Mouse (Mus musculus): ENCODE measurements around the gene Gfm1.
A peak's percentile ranks its signal among the peaks of the same experiment; 100 is the strongest.

The Gfm1 gene

DNA sequence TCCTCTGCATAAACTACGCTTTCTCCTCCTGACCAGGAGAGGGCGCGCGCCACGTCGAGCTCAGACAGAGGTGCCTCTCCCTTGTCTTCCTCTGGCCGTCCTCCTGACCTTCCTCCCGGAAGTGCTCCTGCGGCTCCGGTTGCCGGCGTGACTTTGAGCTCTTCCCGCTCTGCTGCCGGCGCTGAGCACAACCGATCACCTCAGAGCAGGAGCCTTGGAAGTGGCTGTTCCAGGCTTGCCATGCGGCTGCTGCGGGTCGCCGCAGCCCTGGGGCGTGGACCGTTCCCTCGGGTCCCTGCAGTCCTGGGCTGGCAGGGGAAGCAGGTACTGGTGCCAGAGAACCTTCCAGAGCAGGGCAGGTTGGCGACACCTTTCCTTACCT lies at the start of gene Gfm1:
Gene Gfm1, plus strand, starts transcription at position 98 of the 382 bp plus-strand sequence.
- ATAC-seq (ENCODE audit: low TSS enrichment): peak; percentile 100

DNA sequence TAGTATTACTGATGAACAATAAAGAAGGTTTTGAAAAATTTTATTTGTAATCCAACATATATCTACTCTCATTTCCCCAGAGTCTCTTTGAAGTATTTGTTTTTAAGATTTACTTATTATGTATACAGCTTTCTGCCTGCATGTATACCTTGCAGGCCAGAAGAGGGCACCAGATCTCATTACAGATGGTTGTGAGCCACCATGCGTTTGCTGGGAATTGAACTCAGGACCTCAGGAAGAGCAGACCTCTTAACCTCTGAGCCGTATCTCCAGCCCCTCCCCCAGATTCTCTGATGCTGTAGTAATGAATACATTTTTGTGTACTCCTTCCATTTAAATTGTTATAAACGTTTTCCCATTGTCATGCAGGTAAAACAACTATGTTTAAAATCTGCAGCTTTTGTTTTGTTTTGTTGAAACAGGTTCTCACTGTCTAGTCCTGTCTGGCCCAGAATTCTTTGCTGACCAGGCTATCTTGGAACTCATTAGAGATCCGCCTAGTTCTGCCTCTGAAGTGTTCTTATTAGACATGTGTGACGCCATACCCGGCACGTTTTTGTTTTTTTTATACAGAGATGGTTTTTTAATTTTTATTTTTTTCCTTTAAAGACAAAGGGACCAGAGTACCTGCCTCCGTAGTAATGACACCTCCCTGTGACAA lies 428 bp upstream of the Gfm1 start:
- peak; percentile 29; the same call in 1 of the 2 replicates for ATAC-seq (ENCODE audit: low TSS enrichment)

DNA sequence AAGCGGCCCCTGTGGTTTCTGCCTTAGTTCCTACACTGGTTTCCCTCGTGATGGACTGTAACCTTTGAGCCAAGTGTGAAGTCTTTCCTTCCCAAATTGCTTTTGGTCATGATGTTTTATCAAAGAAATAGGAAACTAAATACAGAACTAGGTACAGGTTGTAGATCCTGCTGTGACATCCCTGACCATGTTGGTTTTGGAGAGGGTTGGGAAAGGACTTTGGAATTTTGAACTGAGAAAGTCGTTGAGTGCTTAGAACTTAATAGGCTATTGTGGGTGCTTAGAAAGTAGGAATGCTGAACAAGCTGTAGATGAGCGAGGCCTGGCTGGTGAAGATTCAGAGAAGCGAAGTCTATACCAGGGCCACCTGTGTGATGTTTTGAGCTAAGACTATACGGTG lies 4.1 kb downstream of the Gfm1 start:
- ATAC-seq (ENCODE audit: low TSS enrichment): no peak

DNA sequence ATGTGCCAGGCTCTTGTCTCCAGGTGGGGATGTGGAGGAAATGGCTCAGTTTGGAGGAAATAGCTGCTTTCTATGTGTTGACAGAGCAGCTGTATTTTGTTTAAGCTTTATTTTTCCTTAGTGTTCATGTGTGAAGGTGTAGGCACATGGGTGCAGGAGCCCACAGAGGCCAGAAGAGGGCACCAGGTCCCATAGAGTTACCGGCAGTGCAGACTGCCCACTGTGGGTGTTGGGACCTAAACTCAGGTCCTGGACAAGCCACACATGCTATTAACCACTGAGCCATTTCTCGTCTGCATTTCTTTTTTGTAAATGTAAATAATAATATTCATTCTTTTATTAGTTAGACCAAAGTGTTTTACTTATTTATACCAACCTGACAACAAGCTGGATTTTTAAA lies 17.2 kb downstream of the Gfm1 start:
- no peak for ATAC-seq (ENCODE audit: low TSS enrichment)

DNA sequence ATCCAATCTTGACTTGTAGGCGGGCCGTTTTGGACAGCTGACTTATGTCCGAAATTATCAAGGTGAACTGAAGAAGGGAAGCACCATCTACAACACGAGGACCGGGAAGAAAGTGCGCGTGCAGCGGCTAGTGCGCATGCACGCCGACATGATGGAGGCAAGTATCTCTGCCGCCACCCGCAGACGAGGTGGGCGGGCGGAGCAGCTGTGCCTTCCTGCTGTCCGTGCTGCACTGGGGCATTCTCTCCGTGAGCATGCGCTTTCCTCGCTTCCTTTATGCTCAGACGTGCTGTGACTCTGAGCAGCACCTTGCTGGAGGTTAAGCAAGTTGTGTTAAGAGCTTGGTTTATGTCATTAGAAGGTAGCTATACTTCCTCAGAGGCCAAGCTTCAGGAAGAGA lies 19.8 kb downstream of the Gfm1 start:
- peak; percentile 84 for ATAC-seq (ENCODE audit: low TSS enrichment)

DNA sequence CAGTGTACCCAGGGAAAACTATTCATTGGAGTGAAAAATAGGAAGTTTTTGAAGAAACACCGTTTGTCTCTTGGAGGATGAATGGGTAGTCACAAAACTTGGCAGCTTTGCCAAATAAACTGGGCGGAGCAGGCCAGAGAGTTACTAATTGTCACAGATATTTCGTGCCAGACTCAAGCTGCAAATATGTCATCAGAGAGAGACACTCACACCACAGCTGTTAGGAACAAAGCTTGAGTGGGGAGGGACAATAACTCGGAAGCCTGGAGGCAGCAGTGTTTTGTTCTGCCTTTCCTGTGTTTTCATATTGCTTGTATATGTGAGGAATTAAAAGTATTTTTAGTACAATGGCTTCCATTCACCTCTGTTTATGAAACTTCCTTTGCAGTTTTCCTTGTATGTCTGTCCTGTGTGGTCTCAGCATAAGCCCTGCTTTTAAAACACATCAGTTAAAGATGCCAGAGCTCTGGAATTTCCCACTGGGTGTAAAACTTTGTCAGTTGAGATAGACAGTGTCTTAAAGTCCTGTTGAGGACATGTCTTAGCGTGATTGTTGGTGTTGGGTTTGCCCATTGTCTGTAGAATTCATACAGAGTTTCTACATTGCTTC lies 20.8 kb downstream of the Gfm1 start:
- ATAC-seq (ENCODE audit: low TSS enrichment): no peak

DNA sequence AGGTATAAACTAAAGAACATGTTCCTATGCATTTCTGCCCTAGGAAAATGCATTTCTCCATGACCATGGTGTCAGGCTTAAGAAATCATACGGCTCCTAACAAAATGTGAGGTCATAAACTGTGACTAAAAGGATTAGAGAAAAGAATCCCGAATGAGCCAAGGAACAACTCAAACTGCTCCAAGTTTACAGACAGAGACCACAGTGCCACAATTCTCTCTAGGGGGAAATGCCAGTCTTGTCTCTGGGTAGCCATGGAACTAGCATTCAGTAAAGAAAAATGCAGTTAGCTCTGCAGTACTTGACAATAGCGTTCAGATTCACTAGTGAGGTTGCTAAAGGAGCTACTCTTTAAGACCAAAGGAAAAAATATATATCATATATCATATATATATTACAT lies 30.0 kb downstream of the Gfm1 start:
- ATAC-seq (ENCODE audit: low TSS enrichment): no peak

DNA sequence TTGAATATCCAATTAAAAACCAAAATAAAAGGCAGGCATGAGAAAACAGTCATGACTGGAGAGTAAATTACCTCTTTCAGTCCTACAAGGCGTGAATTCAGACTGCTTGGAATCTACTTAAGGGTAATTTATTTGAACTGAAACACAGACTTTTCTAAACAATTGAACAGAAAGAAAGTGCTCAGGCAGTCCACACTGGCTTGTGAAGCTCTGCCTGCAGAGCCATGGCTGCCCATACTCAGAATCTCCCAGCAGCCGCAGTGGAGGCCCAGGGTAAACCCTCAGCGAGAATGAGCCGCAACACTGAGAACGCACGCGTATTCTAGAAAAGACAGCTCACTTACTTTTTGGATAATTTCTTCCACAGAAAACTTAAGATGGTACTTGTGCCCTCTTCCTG lies 32.1 kb downstream of the Gfm1 start:
- ATAC-seq (ENCODE audit: low TSS enrichment): no peak

DNA sequence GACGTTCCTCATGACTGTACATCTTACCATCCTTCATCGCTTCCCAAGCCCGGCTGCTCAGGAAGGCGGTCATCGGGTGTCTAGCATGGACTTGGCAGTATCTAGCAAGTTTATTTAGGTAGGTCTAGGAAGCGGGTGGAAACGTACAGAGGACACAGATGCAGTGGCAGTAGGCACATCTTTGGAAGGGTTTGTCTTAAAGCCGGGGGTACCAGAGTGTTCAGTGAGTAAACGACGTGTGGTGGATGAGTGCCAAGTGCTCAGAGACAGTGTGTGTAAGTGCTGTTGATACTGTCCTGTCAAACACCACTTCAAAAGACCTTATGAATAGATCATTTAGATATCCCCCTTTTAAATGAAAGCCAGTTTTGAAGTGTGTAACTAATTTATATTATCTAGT lies 32.7 kb downstream of the Gfm1 start:
- no peak for ATAC-seq (ENCODE audit: low TSS enrichment)

DNA sequence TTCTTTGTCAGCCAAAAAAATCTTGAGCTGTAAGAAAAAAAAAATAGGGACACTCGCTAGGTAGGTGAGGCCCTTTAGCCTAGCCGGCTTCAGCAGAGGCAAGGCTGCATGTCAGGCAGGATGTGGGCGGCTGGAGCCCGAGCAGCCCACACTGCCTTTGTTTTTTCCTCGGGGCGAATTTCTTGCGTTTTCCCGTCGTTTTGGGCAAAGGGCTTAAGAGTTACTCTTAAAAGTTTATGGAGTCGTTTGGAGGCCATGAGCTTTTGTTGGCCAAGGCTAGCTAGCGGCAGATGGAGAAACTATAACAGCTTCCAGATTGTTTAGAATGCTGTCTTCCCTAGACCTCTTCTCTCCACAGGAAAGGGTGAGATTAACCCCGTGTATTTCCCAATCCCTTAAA lies 33.1 kb downstream of the Gfm1 start:
- ATAC-seq (ENCODE audit: low TSS enrichment): peak; percentile 38; the same call in 1 of the 2 replicates

DNA sequence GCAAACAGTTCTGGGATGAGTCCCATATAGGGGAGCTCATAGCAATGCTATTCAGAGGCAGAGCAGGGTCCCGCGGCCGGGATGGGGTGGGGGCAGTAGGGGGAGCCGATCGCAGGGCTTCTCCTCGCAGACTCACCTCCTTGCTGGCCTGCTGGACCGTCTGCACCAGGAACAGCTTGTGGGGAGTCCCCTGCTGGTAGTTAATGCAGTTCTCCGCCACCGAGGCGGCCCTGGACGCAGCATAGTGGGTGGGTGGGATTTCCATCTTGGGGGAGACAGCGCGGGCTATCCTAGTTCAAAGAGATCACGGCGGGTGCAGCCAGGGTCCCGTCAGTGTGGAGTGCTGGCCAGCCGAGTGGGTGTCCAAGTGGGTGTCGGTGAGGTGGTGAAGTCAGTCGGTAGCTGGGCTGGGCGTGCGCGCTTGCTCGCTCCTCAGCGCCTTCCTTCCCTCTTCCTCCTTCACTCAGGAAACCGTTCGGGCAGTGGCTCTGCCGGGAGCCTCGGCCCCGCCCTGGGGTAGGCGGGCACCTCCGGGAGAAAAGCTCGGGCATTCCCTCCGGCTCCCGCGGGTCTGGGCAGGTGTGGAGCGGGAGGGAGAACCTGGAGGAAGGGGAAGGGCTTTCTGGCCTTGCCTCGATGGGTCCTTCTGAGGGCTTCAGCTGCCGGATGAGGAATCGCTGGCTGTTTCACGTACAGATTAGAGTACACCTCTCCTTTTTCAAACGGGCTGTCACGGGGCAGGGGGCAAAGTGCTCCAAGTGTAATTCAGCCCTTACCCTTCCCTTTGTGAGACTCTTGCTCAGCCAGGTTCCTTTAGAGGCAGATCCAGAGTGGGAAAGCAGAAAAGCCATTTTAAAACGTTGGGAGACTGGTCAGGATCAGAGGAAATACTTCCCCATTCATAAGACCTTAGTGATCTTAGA lies 33.8 kb downstream of the Gfm1 start, which contains the start of gene Lxn:
Gene Lxn, minus strand, starts transcription at position 477 of the 923 bp plus-strand sequence.
- peak; percentile 96 for ATAC-seq (ENCODE audit: low TSS enrichment)

DNA sequence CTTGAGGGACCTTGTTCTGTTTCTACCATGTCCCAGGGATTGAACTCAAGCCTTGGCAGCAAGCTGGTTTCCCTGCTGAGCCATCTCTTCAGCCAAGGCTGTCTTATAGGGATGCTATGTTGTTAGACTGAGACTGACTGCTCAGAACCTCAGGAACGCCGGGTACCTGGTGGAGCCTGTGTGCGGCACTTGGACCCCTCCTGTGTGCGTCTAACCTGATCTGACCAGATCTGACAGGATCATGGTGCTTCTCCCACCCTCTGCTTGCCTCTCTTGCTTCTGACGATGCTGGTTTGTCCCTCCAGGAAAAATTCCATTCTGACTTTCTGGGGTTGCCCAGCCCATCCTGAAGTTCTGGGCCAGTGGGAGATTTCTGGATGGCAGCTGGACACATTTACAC lies 36.7 kb downstream of the Gfm1 start:
- no peak for ATAC-seq (ENCODE audit: low TSS enrichment)

DNA sequence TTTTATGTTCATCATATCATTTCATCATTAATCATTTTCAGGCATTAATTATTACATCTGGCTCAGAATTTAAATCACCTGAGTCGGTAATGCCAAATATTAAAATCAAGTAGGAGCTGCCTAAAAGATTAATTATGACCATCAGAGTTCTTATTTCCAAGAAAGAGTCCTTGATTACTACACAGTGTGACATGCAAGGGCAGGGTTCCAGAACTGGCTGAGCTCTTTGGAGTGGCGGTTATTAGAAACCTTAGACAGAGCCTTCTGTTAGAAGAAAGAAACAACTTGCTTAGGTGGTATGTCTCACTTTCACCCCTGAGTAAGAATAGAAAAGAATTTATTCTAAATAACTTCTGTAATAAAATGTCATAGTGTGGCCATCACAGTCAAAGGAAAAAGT lies 37.4 kb downstream of the Gfm1 start:
- no peak for ATAC-seq (ENCODE audit: low TSS enrichment)

DNA sequence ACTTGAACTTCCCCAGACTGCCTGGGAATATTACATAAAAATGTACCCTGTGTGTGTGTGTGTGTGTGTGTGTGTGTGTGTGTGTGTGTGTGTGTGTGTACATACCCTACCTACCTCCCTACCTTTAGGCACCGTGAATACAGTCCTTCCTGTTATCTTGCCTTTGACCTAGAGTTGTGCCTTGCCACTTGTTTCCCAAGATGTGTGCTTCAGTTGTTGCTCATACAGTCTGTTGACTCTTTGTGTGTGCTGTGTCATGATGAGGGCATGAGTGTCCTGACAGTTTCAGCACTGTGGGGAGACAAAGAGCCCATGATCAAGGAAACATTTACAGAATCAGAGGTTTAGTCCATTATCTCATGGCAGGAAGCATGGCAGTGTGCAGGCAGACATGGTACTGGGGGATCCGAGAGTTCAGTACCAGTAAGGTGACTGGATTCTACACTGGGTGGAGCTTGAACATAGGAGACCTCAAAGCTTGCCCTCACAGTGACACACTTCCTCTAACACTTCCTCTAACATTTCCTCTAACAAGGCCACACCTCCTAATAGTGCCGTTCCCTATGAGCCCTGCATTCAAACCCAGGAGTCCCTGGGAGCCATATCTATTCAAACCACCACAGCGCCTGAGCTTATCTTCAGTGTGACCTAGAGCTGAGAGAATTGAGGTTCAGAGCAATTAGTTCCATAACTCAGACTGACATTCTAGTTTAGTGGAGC lies 41.7 kb downstream of the Gfm1 start:
- ATAC-seq (ENCODE audit: low TSS enrichment): no peak

DNA sequence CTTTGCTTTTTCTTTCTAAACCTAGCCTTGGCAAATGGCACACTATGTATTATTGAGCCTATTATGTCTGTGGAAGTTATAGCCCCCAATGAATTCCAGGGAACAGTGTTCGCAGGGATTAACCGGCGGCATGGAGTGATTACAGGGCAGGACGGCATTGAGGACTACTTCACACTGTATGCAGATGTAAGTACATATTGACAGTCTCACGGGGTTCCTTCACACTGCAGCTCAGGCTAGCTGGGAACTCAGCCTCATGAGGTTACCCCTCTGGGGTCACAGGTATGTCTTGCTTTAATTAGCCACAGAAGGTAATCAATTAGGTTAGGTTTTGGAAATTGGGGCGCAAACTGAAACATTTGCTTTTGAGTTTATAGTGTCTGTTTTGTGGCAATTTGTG lies 43.5 kb downstream of the Gfm1 start:
- no peak for ATAC-seq (ENCODE audit: low TSS enrichment)

DNA sequence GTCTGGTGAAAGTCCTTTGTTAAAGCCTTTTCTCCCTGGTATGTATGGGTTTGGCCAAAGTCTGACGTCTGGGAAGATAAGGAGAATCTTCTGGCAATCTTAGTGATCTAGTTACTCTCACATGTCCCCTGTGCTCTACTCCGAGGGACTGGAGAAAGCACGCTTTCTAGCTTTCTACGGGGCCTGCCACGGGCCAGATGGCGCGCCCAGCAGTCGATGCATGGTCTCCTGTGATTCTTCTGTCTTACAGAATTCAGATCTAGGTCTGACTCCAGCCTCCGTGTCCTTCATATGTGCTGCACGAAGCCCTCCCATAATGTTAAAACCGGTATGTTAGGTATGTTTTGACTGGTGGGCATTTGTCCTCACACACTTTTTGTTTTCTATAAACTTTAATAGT lies 49.9 kb downstream of the Gfm1 start:
- ATAC-seq (ENCODE audit: low TSS enrichment): no peak

DNA sequence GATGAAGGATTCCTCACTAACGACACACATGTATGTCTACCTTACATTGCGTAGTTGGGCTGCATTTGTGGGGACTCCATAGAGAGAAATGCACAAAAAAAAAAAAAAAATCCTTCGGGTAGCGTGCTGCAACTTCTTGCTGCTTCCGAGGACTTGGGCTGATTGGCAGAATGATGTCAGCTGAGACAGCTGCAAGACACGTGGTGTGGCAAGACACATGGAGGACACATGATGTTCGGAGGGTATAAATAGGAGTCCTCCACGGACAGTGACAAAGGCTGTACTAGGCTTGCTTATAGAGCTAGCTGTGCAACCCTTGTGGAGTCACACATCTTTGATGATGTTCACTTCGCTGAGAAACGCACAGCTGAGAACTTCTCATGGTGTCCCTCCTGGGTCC lies 52.5 kb downstream of the Gfm1 start:
- no peak for ATAC-seq (ENCODE audit: low TSS enrichment)

DNA sequence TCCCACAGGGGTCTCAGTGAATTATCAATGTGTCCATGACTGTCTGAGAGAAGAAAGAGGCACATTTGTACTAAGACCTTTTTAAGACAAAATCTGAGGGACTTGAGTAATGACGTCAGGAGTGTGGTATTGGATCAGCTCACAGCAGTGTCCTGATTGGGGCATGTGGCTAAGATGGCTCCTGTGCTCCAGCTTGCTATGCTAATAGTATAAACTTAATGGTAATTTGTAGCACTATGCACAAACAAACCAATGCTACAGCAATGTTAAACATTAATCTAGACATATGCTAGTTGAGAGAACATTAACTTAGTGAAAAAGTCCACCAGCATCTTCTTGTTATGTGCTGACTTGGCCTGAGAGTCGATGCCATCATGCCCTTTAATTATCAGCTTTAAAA lies 55.3 kb downstream of the Gfm1 start:
- no peak for ATAC-seq (ENCODE audit: low TSS enrichment)

DNA sequence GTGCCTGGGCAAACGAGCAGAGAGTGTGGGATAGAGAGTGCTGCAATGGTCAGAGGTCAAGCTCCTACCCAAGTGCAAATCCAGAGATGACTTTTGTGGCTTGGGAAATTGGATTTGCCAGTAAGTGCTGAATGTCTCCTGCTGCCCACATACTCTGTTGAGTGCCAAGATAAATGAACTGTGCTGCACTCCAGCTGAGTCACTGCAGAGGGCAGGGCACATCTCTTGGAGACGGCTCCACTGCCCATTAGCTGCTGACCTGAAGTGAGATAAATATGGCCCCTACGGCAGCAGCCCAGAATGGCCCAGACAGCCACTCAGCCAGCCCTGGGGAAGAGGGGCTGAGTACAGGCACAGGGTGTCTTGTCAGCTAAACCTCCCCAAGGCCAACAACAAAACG lies 60.3 kb downstream of the Gfm1 start:
- no peak for ATAC-seq (ENCODE audit: low TSS enrichment)

DNA sequence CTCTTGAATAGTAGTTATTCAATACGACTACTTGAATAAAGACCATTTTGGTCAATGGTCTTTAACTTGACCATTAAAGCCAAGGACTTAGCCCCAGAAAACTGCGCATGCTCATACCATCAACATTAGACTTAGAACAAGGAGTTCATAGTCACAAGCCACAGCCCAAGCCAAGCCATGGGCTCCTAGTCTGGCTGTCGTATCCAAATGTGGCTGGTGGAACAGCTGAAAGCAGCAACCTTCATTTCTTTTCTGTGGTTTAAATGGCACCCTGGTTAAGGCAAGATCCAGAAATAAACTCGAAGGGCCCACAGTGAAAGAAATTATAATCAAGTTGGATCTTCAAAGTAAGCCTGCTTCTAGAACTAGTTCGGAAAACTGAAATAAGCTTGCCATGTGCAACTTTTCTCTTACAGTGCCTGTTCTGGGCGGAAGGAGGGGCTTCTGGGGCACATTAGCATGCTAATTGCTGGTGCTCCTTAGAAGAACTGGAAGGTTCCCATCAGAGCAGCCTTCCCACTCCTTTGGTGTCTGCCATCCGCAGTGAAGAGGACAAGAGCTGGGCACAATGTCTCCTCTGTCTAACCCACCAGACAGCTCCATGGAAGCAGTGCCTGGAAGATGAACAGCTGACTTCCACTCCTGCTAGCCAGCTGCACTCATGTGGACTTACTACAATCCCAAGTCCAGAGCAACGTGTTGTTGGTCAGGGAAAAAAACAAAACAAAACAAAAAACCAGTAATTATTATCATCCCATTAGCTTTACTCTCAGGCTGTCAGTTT lies 62.4 kb downstream of the Gfm1 start:
- peak; percentile 64 for ATAC-seq (ENCODE audit: low TSS enrichment)

DNA sequence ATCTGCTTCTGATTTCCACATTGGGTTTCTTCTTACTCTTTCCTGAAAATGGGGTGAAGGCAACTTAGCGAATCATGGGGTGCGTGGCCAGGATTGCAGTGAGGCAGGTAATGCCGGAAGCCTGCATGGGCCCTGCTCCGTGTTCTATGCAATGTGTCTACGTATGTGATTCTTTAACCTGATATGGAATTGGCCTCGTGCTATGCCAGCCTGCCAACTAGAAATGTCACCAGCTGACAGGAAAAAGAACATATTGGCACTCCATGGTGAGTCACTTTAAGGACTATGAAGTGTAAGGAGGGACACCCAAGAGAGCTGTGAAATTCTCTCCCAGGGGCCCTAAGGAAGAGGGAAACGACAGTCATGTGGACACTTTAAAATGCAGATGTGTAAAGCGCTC lies 63.2 kb downstream of the Gfm1 start:
- peak; percentile 58 for ATAC-seq (ENCODE audit: low TSS enrichment)

Measured in frontal cortex, adult (tissue).